Mouse (Mus musculus): ENCODE measurements around the gene Gbe1. TPM values are rescaled to one million over a fixed set of nuclear protein-coding genes. Genes with fewer than 3 reads are reported as not detected.

The Gbe1 gene
- polyA plus RNA-seq, 1 experiment, result 5.9 TPM

DNA sequence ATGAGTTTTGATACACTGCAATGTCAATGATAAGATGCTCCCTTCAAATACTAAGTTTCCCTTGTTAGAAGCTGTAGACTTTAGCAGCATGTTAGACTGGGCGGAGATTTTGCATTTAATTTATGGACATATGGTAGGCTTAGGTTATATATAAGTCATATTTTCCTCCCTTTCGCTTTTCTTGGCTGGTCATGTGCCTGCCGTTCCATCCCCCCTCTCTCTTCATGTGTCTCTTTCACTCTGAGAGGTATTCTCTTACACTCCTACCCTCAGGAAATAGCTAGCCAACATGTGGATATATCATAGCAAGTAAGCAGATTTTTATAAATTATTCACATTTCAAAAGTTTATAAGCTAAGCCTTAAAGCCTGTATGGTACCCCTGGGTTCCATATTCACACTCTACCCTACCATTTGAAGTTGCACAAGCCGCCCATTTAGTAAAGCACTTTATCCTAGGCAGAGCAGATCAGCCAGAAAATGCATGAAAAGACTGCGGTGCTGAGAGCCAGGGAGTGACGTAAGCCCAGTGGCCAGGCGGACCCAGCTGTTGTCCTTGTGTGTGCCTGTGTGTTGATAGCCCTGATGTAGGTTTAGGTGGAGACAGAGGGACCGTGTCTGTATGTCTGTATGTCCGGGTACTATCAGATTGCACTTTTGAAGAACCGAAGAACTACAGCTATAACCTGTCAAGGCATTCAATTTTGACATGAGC, 248.0 kb downstream of the Gbe1 start:
- TF ChIP-seq REST (IDR thresholded peaks at IDR 0.05; ENCODE audit: insufficient read depth, insufficient read length) (no peak), TCF12 (IDR thresholded peaks at IDR 0.05; ENCODE audit: insufficient read depth, poor library complexity, severe bottlenecking) (no peak), MAX (IDR thresholded peaks at IDR 0.05; ENCODE audit: low read depth) (no peak), SRF (IDR thresholded peaks at IDR 0.05; ENCODE audit: control insufficient read depth, insufficient read length, low read depth) (no peak), E2F4 (IDR thresholded peaks at IDR 0.05; ENCODE audit: insufficient read depth) (no peak)
- Histone ChIP-seq H3K36me3 (ENCODE audit: control insufficient read depth, insufficient read depth) (no peaks in the 10 kb centered on the region), H3K4me3 (no peak overlapping the region), H3K79me2 (ENCODE audit: control insufficient read depth, insufficient read depth) (no peaks in the 10 kb centered on the region), H3K4me2 (ENCODE audit: low read depth) (no peak overlapping the region), H3K27me3 (ENCODE audit: control insufficient read depth, insufficient read depth, insufficient read length) (no peaks in the 10 kb centered on the region), H3ac (ENCODE audit: control insufficient read depth, insufficient read length) (no peak overlapping the region)

GRCm38 (mm10) chr16:70562574-70562973, 248.8 kb downstream of the Gbe1 start:
- Histone ChIP-seq H3K4me2 (ENCODE audit: low read depth) (no peak overlapping the region), H3K36me3 (ENCODE audit: control insufficient read depth, insufficient read depth) (no peaks in the 10 kb centered on the region), H3K79me2 (ENCODE audit: control insufficient read depth, insufficient read depth) (no peaks in the 10 kb centered on the region), H3K4me3 (no peak overlapping the region), H3ac (ENCODE audit: control insufficient read depth, insufficient read length) (no peak overlapping the region), H3K27me3 (ENCODE audit: control insufficient read depth, insufficient read depth, insufficient read length) (no peaks in the 10 kb centered on the region)
- TF ChIP-seq TCF12 (IDR thresholded peaks at IDR 0.05; ENCODE audit: insufficient read depth, poor library complexity, severe bottlenecking) (no peak), MAX (IDR thresholded peaks at IDR 0.05; ENCODE audit: low read depth) (no peak), CEBPB (IDR thresholded peaks at IDR 0.05; ENCODE audit: insufficient read depth, poor library complexity, severe bottlenecking) (no peak), SRF (IDR thresholded peaks at IDR 0.05; ENCODE audit: control insufficient read depth, insufficient read length, low read depth) (no peak), REST (IDR thresholded peaks at IDR 0.05; ENCODE audit: insufficient read depth, insufficient read length) (no peak), E2F4 (IDR thresholded peaks at IDR 0.05; ENCODE audit: insufficient read depth) (no peak), USF1 (IDR thresholded peaks at IDR 0.05; ENCODE audit: low read depth) (no peak), POLR2AphosphoS2 (IDR thresholded peaks at IDR 0.05; ENCODE audit: insufficient read length, low read depth) (no peak), MYOD1 (IDR thresholded peaks at IDR 0.05; ENCODE audit: control insufficient read depth in 1 of 3, insufficient read length in 2 of 3, low read depth in 2 of 3) (no peak), MYOG (IDR thresholded peaks at IDR 0.05; ENCODE audit: control insufficient read depth in 1 of 3, insufficient read depth in 1 of 3, insufficient read length in 2 of 3, low read depth in 2 of 3) (no peak), TCF3 (IDR thresholded peaks at IDR 0.05; ENCODE audit: insufficient read length, low read depth) (no peak), POLR2A (IDR thresholded peaks at IDR 0.05; ENCODE audit: insufficient read length, low read depth) (no peak)

DNA sequence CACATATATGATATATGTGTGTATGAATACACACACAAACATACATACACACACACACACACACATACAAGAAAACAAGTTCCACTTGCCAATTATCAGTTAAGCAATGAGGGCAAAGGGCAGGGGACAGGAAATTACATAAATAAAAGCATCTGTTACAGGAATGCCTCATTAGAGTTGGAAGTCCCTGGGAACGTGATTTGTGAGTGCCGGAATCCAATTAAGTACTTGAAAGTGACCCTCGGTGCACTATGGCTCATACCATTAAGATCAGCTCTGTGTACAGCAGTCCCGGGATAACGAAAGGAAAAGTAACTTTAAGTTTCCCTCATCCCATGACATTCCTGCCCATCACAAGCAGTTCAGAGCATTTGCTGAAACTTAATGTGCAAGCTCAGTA, 249.7 kb downstream of the Gbe1 start:
- Histone ChIP-seq H3K36me3 (ENCODE audit: control insufficient read depth, insufficient read depth) (no peaks in the 10 kb centered on the region), H3K4me2 (ENCODE audit: low read depth) (no peak overlapping the region), H3K4me3 (no peak overlapping the region), H3ac (ENCODE audit: control insufficient read depth, insufficient read length) (no peak overlapping the region), H3K27me3 (ENCODE audit: control insufficient read depth, insufficient read depth, insufficient read length) (no peaks in the 10 kb centered on the region), H3K79me2 (ENCODE audit: control insufficient read depth, insufficient read depth) (no peaks in the 10 kb centered on the region)
- TF ChIP-seq TCF12 (IDR thresholded peaks at IDR 0.05; ENCODE audit: insufficient read depth, poor library complexity, severe bottlenecking) (no peak), MYOD1 (IDR thresholded peaks at IDR 0.05; ENCODE audit: control insufficient read depth in 1 of 3, insufficient read length in 2 of 3, low read depth in 2 of 3) (no peak), USF1 (IDR thresholded peaks at IDR 0.05; ENCODE audit: low read depth) (no peak), CEBPB (IDR thresholded peaks at IDR 0.05; ENCODE audit: insufficient read depth, poor library complexity, severe bottlenecking) (no peak), MAX (IDR thresholded peaks at IDR 0.05; ENCODE audit: low read depth) (no peak), E2F4 (IDR thresholded peaks at IDR 0.05; ENCODE audit: insufficient read depth) (no peak), MYOG (IDR thresholded peaks at IDR 0.05; ENCODE audit: control insufficient read depth in 1 of 3, insufficient read depth in 1 of 3, insufficient read length in 2 of 3, low read depth in 2 of 3) (no peak), POLR2A (IDR thresholded peaks at IDR 0.05; ENCODE audit: insufficient read length, low read depth) (no peak), TCF3 (IDR thresholded peaks at IDR 0.05; ENCODE audit: insufficient read length, low read depth) (no peak), POLR2AphosphoS2 (IDR thresholded peaks at IDR 0.05; ENCODE audit: insufficient read length, low read depth) (no peak), REST (IDR thresholded peaks at IDR 0.05; ENCODE audit: insufficient read depth, insufficient read length) (no peak), SRF (IDR thresholded peaks at IDR 0.05; ENCODE audit: control insufficient read depth, insufficient read length, low read depth) (no peak)

DNA sequence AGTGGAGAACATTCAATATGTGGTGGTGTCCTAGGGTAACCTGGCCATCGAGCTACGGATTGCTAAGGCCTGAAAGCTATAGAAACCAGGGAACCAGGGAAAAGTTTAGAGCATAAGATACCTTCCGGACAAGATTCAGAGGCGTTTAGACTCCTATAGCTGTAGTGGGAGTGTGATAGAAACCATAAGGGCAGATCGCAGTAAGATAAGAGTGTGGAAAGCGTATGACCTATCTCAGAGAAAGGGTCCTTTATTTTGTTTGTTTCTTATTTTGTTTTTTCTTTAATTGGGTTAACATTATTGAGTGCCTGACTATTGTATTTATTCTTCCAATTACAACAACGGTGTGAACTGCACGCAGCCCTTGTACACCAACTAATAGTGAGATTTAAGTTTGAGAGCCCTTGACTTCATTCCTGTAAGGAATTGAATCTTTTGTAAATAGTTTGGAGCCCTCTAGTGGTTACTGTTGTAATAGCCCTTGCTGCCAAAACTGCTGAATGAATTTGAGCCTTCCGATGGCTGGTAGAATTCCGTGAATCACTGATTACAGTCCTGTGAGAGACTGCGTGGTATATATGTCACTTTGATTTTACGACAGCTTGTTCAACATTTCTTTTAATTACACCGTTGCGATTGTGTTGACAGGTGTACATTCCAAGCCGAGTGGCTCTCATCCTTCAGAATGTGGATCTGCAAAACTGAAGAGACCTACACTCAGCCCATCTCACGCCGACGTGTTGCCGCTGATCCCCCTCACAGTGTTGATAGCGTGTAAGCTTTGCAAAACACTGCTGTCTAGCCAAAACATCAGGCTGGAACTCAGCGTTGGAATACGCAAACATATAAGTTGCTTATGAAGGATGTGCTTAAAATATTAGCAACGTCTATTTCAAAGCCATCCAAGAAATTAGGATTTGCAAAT, 254.9 kb downstream of the Gbe1 start:
- TF ChIP-seq E2F4 (IDR thresholded peaks at IDR 0.05; ENCODE audit: insufficient read depth) (no peak), SRF (IDR thresholded peaks at IDR 0.05; ENCODE audit: control insufficient read depth, insufficient read length, low read depth) (no peak), MYOG (IDR thresholded peaks at IDR 0.05; ENCODE audit: control insufficient read depth in 1 of 3, insufficient read depth in 1 of 3, insufficient read length in 2 of 3, low read depth in 2 of 3) (no peak), REST (IDR thresholded peaks at IDR 0.05; ENCODE audit: insufficient read depth, insufficient read length) (no peak), MYOD1 (IDR thresholded peaks at IDR 0.05; ENCODE audit: control insufficient read depth in 1 of 3, insufficient read length in 2 of 3, low read depth in 2 of 3) (no peak), CEBPB (IDR thresholded peaks at IDR 0.05; ENCODE audit: insufficient read depth, poor library complexity, severe bottlenecking) (no peak), POLR2A (IDR thresholded peaks at IDR 0.05; ENCODE audit: insufficient read length, low read depth) (no peak), TCF3 (IDR thresholded peaks at IDR 0.05; ENCODE audit: insufficient read length, low read depth) (no peak), TCF12 (IDR thresholded peaks at IDR 0.05; ENCODE audit: insufficient read depth, poor library complexity, severe bottlenecking) (no peak), POLR2AphosphoS2 (IDR thresholded peaks at IDR 0.05; ENCODE audit: insufficient read length, low read depth) (no peak), MAX (IDR thresholded peaks at IDR 0.05; ENCODE audit: low read depth) (no peak)
- Histone ChIP-seq H3K4me2 (ENCODE audit: low read depth) (no peak overlapping the region), H3K4me3 (no peak overlapping the region)

More for the DNA sequence above, 254.9 kb downstream of the Gbe1 start:
- H3K79me2 ChIP-seq (ENCODE audit: control insufficient read depth, insufficient read depth), result no peaks in the 10 kb centered on the region
- no peaks in the 10 kb centered on the region for H3K27me3 ChIP-seq (ENCODE audit: control insufficient read depth, insufficient read depth, insufficient read length)
- H3ac ChIP-seq (ENCODE audit: control insufficient read depth, insufficient read length), result no peak overlapping the region
- no peaks in the 10 kb centered on the region for H3K36me3 ChIP-seq (ENCODE audit: control insufficient read depth, insufficient read depth)

All from myocyte (in vitro differentiated cells).